Mouse (Mus musculus): ENCODE data around the gene Polr2m. TPM values are rescaled to one million over a fixed set of nuclear protein-coding genes. Genes with fewer than 3 reads are reported as not detected.

Gene Polr2m
- 267 and 305 TPM in 2 replicates for polyA plus RNA-seq (2012; rRNA removed)

DNA sequence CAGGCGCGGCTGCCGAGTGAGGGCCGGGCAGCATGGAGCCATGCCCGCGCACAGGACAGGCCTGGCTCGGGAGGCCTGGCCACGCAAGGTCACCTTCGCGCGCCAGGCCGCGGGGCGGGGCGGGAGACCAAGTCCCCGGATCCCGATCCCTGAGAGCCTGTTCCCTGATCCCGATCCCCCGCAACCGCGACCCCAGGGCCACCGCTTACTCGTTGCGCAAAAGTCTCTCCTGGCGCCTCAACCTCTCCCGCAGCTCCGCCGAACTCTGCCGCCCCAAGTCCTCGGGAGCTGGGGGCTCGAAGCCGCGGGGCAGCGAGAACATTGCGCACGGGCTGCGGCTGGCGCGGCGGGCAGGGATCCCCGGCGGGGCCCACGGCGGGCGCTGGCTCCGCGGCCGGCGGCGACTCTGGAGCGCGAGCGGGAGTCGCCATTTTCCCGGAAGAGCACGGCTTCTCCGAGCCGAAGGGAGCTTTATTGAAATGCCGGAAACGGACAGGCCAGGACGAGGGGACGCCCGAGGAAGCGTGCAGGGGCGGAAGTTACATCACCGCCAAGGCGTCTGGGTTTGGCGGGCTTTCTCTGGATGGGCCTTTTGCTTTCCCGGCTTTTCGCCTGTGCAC lies at the start of gene Polr2m:
Gene Polr2m, minus strand, starts transcription at position 461 of the 620 bp plus-strand sequence.
- no peaks in the 10 kb centered on the region; the same call in 1 of the 2 replicates for H3K27me3 ChIP-seq (ENCODE audit: control insufficient read depth, insufficient read depth, low read length)
- H3K4me3 ChIP-seq (replicated peaks; ENCODE audit: insufficient read depth, low read depth, low read length), result peak within 1 kb of the TSS; percentile 81
- no peaks in the 10 kb centered on the region for H3K4me1 ChIP-seq (ENCODE audit: control insufficient read depth, insufficient read depth, low read length)
- WGBS, result under 1% methylated on average over 70 of the region's 70 CpGs
- peak; percentile 95 to 96 for DNase-seq
- peak within 1 kb of the TSS; percentile 94 for H3K27ac ChIP-seq (ENCODE audit: insufficient read depth, low read length)
- TF ChIP-seq POLR2A (IDR thresholded peaks at IDR 0.05; ENCODE audit: borderline replicate concordance, insufficient read depth, low read length), result peak; percentile 61; the same call in 1 of the 2 replicates
- no peak for TF ChIP-seq CTCF (IDR thresholded peaks at IDR 0.05; ENCODE audit: borderline replicate concordance, insufficient read depth, low read depth, low read length)

DNA sequence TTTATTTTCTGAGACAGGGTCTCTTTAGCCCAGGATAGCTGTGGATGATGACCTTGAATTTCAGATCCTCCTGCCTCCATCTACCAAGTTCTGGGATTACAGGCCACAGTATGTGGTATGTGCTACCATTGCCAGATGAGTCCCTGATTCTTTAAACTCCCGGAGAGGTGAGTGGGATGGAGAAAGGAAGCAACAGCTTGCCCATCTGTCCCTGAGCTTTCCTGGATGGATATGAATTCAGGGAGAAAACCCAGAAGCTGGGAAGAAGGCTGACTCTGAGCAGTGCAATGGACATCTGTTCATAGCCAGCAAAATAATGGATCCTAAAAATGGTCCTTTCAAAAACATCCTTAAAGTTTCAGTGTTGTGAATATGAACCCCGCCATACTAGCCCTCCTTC lies 49.3 kb upstream of the Polr2m start:
- whole genome bisulfite sequencing, result 41% methylated on average over 2 of the region's 2 CpGs
- H3K27me3 ChIP-seq (ENCODE audit: control insufficient read depth, insufficient read depth, low read length), result no peaks in the 10 kb centered on the region
- DNase-seq, result no peak
- TF ChIP-seq POLR2A (IDR thresholded peaks at IDR 0.05; ENCODE audit: borderline replicate concordance, insufficient read depth, low read length) (no peak), CTCF (IDR thresholded peaks at IDR 0.05; ENCODE audit: borderline replicate concordance, insufficient read depth, low read depth, low read length) (no peak)
- no peak overlapping the region for H3K27ac ChIP-seq (ENCODE audit: insufficient read depth, low read length)
- H3K4me3 ChIP-seq (replicated peaks; ENCODE audit: insufficient read depth, low read depth, low read length), result no peak overlapping the region
- no peaks in the 10 kb centered on the region for H3K4me1 ChIP-seq (ENCODE audit: control insufficient read depth, insufficient read depth, low read length)

DNA sequence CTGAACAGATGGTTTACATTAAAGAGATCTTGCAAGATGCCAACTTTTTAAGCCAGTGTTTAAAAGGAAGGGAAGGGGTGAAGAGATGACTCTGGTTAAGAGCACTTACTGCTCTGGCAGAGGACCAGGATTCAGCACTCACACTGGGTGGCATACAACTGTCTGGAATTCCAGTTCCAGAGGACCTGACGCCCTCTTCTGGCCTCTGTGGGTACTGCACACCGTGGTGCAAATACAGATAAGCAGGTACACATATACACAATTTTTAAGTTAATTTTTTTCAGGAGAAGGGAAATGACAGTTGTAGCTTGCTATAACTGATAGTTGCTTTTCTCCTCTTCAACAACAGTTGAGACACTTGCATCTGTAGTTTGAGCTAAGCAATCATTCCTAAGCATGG lies 44.2 kb upstream of the Polr2m start:
- DNase-seq, result no peak
- no peaks in the 10 kb centered on the region for H3K27me3 ChIP-seq (ENCODE audit: control insufficient read depth, insufficient read depth, low read length)
- WGBS, result 81% methylated on average over 2 of the region's 2 CpGs

DNA sequence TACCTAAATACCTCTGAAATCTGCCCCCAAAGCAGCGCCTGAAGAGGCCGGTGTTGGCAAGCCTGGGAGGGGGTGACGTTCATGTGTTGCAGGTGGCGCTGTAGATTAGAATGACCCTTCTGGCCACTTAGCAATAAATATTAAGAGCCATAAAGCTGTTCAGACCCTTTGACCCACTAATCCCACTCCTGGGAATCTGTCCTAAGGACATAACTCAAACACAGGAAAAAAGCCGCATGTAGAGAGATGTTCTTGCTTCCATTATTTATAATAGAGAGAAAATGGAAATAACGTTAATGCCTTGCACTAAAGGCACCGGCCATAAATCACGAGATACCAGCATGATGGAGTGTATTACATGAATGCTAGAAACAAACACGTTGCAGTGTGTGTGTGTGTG lies 41.7 kb upstream of the Polr2m start:
- Histone ChIP-seq H3K27me3 (ENCODE audit: control insufficient read depth, insufficient read depth, low read length) (no peaks in the 10 kb centered on the region), H3K27ac (ENCODE audit: insufficient read depth, low read length) (no peak overlapping the region), H3K4me3 (replicated peaks; ENCODE audit: insufficient read depth, low read depth, low read length) (no peak overlapping the region), H3K4me1 (ENCODE audit: control insufficient read depth, insufficient read depth, low read length) (no peaks in the 10 kb centered on the region)
- TF ChIP-seq POLR2A (IDR thresholded peaks at IDR 0.05; ENCODE audit: borderline replicate concordance, insufficient read depth, low read length) (no peak), CTCF (IDR thresholded peaks at IDR 0.05; ENCODE audit: borderline replicate concordance, insufficient read depth, low read depth, low read length) (no peak)
- DNase-seq, result no peak
- 75% methylated on average over 9 of the region's 9 CpGs for WGBS

More for the DNA sequence above, 44.2 kb upstream of the Polr2m start:
- Histone ChIP-seq H3K4me3 (replicated peaks; ENCODE audit: insufficient read depth, low read depth, low read length) (no peak overlapping the region), H3K4me1 (ENCODE audit: control insufficient read depth, insufficient read depth, low read length) (no peaks in the 10 kb centered on the region), H3K27ac (ENCODE audit: insufficient read depth, low read length) (no peak overlapping the region)
- TF ChIP-seq POLR2A (IDR thresholded peaks at IDR 0.05; ENCODE audit: borderline replicate concordance, insufficient read depth, low read length), result no peak
- TF ChIP-seq CTCF (IDR thresholded peaks at IDR 0.05; ENCODE audit: borderline replicate concordance, insufficient read depth, low read depth, low read length), result no peak

DNA sequence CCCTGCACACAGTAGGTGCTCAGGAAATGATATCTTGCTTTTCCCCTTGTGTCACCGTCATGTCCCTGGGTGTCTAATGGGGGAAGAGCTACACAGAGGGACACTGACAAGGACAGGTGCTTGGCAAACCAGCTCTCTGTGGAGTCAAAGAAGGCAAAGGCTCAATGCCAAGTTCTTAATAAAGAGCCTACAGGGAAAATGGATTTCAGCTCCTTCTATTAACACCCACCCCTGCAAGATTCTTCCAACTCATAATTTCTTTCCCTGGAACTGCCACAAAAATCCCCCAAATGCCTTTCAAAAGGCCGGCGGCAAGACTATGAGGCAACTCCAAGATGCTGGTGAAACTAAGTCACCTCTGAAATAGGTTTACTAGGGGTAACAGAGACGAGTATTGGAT lies 38.2 kb upstream of the Polr2m start:
- no peak for DNase-seq
- no peak for TF ChIP-seq CTCF (IDR thresholded peaks at IDR 0.05; ENCODE audit: borderline replicate concordance, insufficient read depth, low read depth, low read length)
- no peak for TF ChIP-seq POLR2A (IDR thresholded peaks at IDR 0.05; ENCODE audit: borderline replicate concordance, insufficient read depth, low read length)
- 30% methylated on average over 4 of the region's 4 CpGs for WGBS

DNA sequence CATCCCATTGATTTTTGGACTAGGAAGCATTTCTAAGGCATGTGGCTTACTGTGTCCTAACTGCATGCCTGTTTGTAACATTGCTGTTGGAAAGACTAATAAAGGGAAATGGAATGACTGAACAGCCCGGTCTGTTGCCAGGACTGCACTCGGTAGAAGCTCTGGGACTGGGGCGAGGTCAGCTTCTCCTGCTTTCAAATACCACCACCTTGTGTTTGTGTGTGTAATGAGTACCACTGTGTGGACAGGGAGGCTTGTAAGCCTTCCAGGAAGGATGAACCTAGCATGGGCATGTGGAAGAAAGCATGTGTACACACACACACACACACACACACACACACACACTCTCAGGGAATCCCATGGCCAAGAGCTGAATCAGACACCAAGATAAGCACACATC lies 34.1 kb upstream of the Polr2m start:
- TF ChIP-seq POLR2A (IDR thresholded peaks at IDR 0.05; ENCODE audit: borderline replicate concordance, insufficient read depth, low read length) (no peak), CTCF (IDR thresholded peaks at IDR 0.05; ENCODE audit: borderline replicate concordance, insufficient read depth, low read depth, low read length) (no peak)
- 71% methylated on average over 3 of the region's 3 CpGs for WGBS
- Histone ChIP-seq H3K4me1 (ENCODE audit: control insufficient read depth, insufficient read depth, low read length) (no peaks in the 10 kb centered on the region), H3K4me3 (replicated peaks; ENCODE audit: insufficient read depth, low read depth, low read length) (no peak overlapping the region), H3K27me3 (ENCODE audit: control insufficient read depth, insufficient read depth, low read length) (no peaks in the 10 kb centered on the region), H3K27ac (ENCODE audit: insufficient read depth, low read length) (no peak overlapping the region)
- DNase-seq, result no peak

More for the DNA sequence above, 38.2 kb upstream of the Polr2m start:
- H3K4me3 ChIP-seq (replicated peaks; ENCODE audit: insufficient read depth, low read depth, low read length), result no peak overlapping the region
- H3K27me3 ChIP-seq (ENCODE audit: control insufficient read depth, insufficient read depth, low read length), result no peaks in the 10 kb centered on the region
- H3K27ac ChIP-seq (ENCODE audit: insufficient read depth, low read length), result no peak overlapping the region
- no peaks in the 10 kb centered on the region for H3K4me1 ChIP-seq (ENCODE audit: control insufficient read depth, insufficient read depth, low read length)

DNA sequence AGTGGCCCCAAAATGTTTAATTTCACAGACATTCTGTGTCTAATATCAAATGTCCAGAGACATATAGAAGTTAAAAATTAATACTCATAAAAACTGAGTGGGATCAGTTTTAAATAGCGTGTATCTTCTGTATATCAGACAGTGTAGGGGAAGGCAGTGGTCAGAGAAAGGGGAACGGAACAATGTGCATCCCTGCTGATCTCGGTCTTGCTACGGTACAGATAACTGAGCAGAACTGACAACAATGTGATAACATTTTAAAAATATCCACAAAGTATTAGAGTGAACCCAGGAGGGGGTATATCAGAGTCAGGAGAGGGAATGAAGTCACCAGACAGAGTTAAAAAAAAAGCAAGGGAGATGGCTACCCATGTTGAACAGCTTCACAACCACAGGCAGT lies 31.8 kb upstream of the Polr2m start:
- no peak for TF ChIP-seq POLR2A (IDR thresholded peaks at IDR 0.05; ENCODE audit: borderline replicate concordance, insufficient read depth, low read length)
- no peak for TF ChIP-seq CTCF (IDR thresholded peaks at IDR 0.05; ENCODE audit: borderline replicate concordance, insufficient read depth, low read depth, low read length)
- Histone ChIP-seq H3K27me3 (ENCODE audit: control insufficient read depth, insufficient read depth, low read length) (no peaks in the 10 kb centered on the region), H3K4me1 (ENCODE audit: control insufficient read depth, insufficient read depth, low read length) (no peaks in the 10 kb centered on the region), H3K27ac (ENCODE audit: insufficient read depth, low read length) (no peak overlapping the region), H3K4me3 (replicated peaks; ENCODE audit: insufficient read depth, low read depth, low read length) (no peak overlapping the region)
- 86% methylated on average over 4 of the region's 4 CpGs for WGBS
- no peak for DNase-seq

DNA sequence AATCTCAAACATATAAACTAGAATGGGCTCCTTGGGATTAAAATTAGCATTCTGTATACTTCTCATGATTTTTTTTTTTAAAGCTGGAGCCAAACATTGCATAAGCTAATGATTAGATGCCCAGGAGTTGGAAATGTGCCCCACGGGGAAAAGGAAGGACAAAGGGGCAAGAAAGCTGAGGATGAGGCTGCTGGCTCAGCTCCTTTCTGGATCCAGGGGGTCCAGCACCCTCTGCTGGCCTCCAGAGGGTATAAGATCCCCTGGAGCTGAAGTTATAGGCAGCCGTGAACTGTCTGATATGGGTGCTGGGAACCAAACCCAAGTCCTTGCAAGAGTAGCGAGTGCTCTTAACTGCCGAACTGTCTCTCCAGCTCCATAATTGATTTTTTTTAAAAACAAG lies 30.1 kb upstream of the Polr2m start:
- no peak for TF ChIP-seq CTCF (IDR thresholded peaks at IDR 0.05; ENCODE audit: borderline replicate concordance, insufficient read depth, low read depth, low read length)
- TF ChIP-seq POLR2A (IDR thresholded peaks at IDR 0.05; ENCODE audit: borderline replicate concordance, insufficient read depth, low read length), result no peak
- no peak overlapping the region for H3K4me3 ChIP-seq (replicated peaks; ENCODE audit: insufficient read depth, low read depth, low read length)
- no peak for DNase-seq
- H3K4me1 ChIP-seq (ENCODE audit: control insufficient read depth, insufficient read depth, low read length), result no peaks in the 10 kb centered on the region
- 80% methylated on average over 4 of the region's 4 CpGs for WGBS
- no peak overlapping the region for H3K27ac ChIP-seq (ENCODE audit: insufficient read depth, low read length)
- no peaks in the 10 kb centered on the region for H3K27me3 ChIP-seq (ENCODE audit: control insufficient read depth, insufficient read depth, low read length)

Data from cerebellum, adult 2 months (tissue).